8 mouse cellular contexts compared by ENCODE assay signal in the genomic region with DNA sequence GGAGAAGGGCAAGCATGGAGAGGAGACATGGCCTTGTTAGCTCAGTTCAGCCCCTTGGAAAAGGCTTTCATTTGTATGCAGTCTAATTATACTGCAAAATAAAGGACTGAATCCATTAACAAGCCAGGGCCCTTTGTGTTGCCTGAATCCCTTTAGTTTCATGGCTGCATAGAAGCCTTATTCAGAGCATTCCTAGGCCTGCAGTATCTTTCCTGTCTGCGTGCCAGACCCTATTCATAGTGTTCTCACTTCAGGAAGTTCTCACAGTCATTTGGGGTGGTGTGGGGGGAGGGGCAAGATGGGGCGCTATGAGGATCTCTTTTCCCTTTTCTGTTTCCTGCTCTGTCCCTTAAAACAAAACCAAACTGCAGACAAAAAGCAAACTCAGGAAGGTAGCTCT. TPM values are rescaled to one million over a fixed set of nuclear protein-coding genes. Genes with fewer than 3 reads are reported as not detected.
DNase-seq lines count a peak whose midpoint lies in the region; ATAC-seq and TF ChIP-seq lines count a peak whose summit lies in the region.

No protein-coding gene starts in this region.

- H3K27me3 ChIP-seq in forebrain, embryonic 12.5 days, result no peaks in the 10 kb centered on the region
- no peaks in the 10 kb centered on the region for H3K27me3 ChIP-seq in heart, embryonic 15.5 days

- peak; percentile 10 to 26 for DNase-seq in spleen, postnatal 36 days (ENCODE audit: low spot score in 2 of 2)
- no peak for DNase-seq in spleen, postnatal 14 days (ENCODE audit: low spot score in 2 of 2)
- DNase-seq in kidney, postnatal 25 days, result peak; percentile 83 to 85
- DNase-seq in lung, adult 2 months, result peak; percentile 26
- peak; percentile 91 for DNase-seq in retina, postnatal 1 day

- no peak for TF ChIP-seq CTCF in lung, adult 2 months (IDR thresholded peaks at IDR 0.05; ENCODE audit: insufficient read depth, low read length)

- no peaks in the 10 kb centered on the region for H3K36me3 ChIP-seq in forebrain, embryonic 12.5 days (replicated peaks)
- H3K36me3 ChIP-seq in heart, embryonic 15.5 days, result no peaks in the 10 kb centered on the region

- no peaks in the 10 kb centered on the region for H3K9me3 ChIP-seq in forebrain, embryonic 12.5 days
- H3K9me3 ChIP-seq in heart, embryonic 15.5 days (replicated peaks), result no peaks in the 10 kb centered on the region

- peak overlapping the region; percentile 15; the same call in 1 of the 2 replicates for H3K4me3 ChIP-seq in forebrain, embryonic 12.5 days (replicated peaks)
- no peak overlapping the region for H3K4me3 ChIP-seq in heart, embryonic 15.5 days
- no peak overlapping the region for H3K4me3 ChIP-seq in lung, adult 2 months (replicated peaks; ENCODE audit: extremely low read depth, low read depth, low read length)

- ATAC-seq in forebrain, embryonic 12.5 days (ENCODE audit: low FRiP score), result peak; percentile 91
- peak; percentile 65 for ATAC-seq in heart, embryonic 15.5 days (replicated peaks; ENCODE audit: insufficient number of reproducible peaks, insufficient read depth, low FRiP score, low read depth)
- no peak for ATAC-seq in activated CD4-positive, CD25-positive, alpha-beta regulatory T cell, adult 4 months

- H3K27ac ChIP-seq in forebrain, embryonic 12.5 days, result peak overlapping the region; percentile 92
- peak overlapping the region; percentile 87 for H3K27ac ChIP-seq in heart, embryonic 15.5 days

- no peak overlapping the region for H3K9ac ChIP-seq in forebrain, embryonic 12.5 days
- H3K9ac ChIP-seq in heart, embryonic 15.5 days, result no peak overlapping the region

- no peak for TF ChIP-seq POLR2A in lung, adult 2 months (IDR thresholded peaks at IDR 0.05; ENCODE audit: borderline replicate concordance, extremely low read depth, low read depth, low read length)

- peaks cover 66% of the 10 kb centered on the region for H3K4me1 ChIP-seq in forebrain, embryonic 12.5 days
- H3K4me1 ChIP-seq in heart, embryonic 15.5 days (replicated peaks), result peaks cover 65% of the 10 kb centered on the region
- peaks cover 21% of the 10 kb centered on the region for H3K4me1 ChIP-seq in lung, adult 2 months (ENCODE audit: control insufficient read depth, insufficient read depth, low read length)

- 4% methylated on average over 2 of the region's 2 CpGs for WGBS in forebrain, embryonic 12.5 days
- WGBS in heart, embryonic 15.5 days, result 7% methylated on average over 2 of the region's 2 CpGs
- 14% methylated on average over 2 of the region's 2 CpGs for WGBS in lung, adult 2 months

- H3K4me2 ChIP-seq in forebrain, embryonic 12.5 days, result peak overlapping the region; percentile 42
- peak overlapping the region; percentile 37 for H3K4me2 ChIP-seq in heart, embryonic 15.5 days

RNA-seq across cellular contexts. Expression of gene Phlpp1, which starts 28.1 kb away (rescaled TPM):
- polyA plus RNA-seq in forebrain, embryonic 12.5 days (2016; fragmentation: Nextera tagmentation; extraction: Ambion mirVana), result 9.4 and 10.3 TPM in 2 replicates
- polyA plus RNA-seq in heart, embryonic 15.5 days (2015; fragmentation: Nextera tagmentation; extraction: Ambion mirVana), result 4.2 and 4.9 TPM in 2 replicates
- 26.8 and 31.3 TPM in 2 replicates for polyA plus RNA-seq in lung, adult 2 months (2012; rRNA removed)
- polyA plus RNA-seq in activated CD4-positive, CD25-positive, alpha-beta regulatory T cell, adult 4 months (2017; shearing (Covaris generic)), result 1 to 10 TPM; 7.3 to 8.8 TPM

Comparison
In these comparisons a context has a peak if more than half of its experiments do, and no peak if none do; other contexts are left out.
1. DNase-seq: peak in spleen, postnatal 36 days (2 of 2), kidney, postnatal 25 days (2 of 2), lung, adult 2 months (single experiment) and retina, postnatal 1 day (single experiment); none in spleen, postnatal 14 days (0 of 2).